Mouse (Mus musculus) ES-Bruce4 (cell line): ENCODE results near the gene Slc3a2. TPM values are rescaled to one million over a fixed set of nuclear protein-coding genes. Genes with fewer than 3 reads are reported as not detected.

ENCODE experiments used
- H3K27ac ChIP-seq: 2 replicates; pipeline ENCODE4 v1.5.1; 2012; ENCODE audit warnings: low read length, inconsistent platforms; ENCODE audit not compliant: insufficient read depth
- H3K27me3 ChIP-seq: 2 replicates; pipeline ENCODE4 v1.6.1; 2012; ENCODE audit warnings: mild to moderate bottlenecking, low read length, inconsistent platforms; ENCODE audit not compliant: control insufficient read depth, poor library complexity, insufficient read depth, severe bottlenecking
- H3K36me3 ChIP-seq: 2 replicates; pipeline ENCODE4 v1.6.1; 2012; ENCODE audit warnings: inconsistent platforms, mild to moderate bottlenecking, low read length, moderate library complexity; ENCODE audit not compliant: control insufficient read depth, poor library complexity, insufficient read depth, severe bottlenecking
- H3K4me1 ChIP-seq: one replicate; pipeline ENCODE4 v1.8.1; 2011; ENCODE audit warnings: low read length; ENCODE audit not compliant: control insufficient read depth, insufficient read depth
- H3K4me3 ChIP-seq: 2 replicates; pipeline ENCODE4 v1.5.1; 2011; ENCODE audit warnings: low read depth, mild to moderate bottlenecking, low read length
- H3K9ac ChIP-seq: 2 replicates; pipeline ENCODE4 v1.6.1; 2012; ENCODE audit warnings: low read depth, mild to moderate bottlenecking, inconsistent platforms; ENCODE audit not compliant: poor library complexity, severe bottlenecking
- H3K9me3 ChIP-seq: replicated peaks from 2 replicates; pipeline ENCODE4 v1.6.1; 2012; ENCODE audit warnings: mild to moderate bottlenecking, low read length, inconsistent platforms; ENCODE audit not compliant: control insufficient read depth, poor library complexity, insufficient read depth, severe bottlenecking
- CTCF ChIP-seq: IDR thresholded peaks from one replicate; pipeline ENCODE4 v1.8.1; 2011; ENCODE audit warnings: low read depth, low read length
- EP300 ChIP-seq: IDR thresholded peaks from 2 replicates; pipeline ENCODE4 v1.6.1; 2011; ENCODE audit warnings: low read depth, low read length; ENCODE audit not compliant: insufficient read depth
- POLR2A ChIP-seq: IDR thresholded peaks from one replicate; pipeline ENCODE4 v1.8.1; 2011; ENCODE audit warnings: low read length; ENCODE audit not compliant: insufficient read depth
- polyA plus RNA-seq: library from polyadenylated mRNA; stranded (reverse); fragments of >200 nt; gene quantifications from 2 replicates; pipeline ENCODE4 v1.2.4, GENCODE M21; 2011; ENCODE audit warnings: low read depth; ENCODE audit not compliant: missing spikeins, insufficient read depth, insufficient read length

The Slc3a2 gene
- polyA plus RNA-seq, 1 experiment, result 170 TPM

- no peak overlapping the region for H3K4me3 ChIP-seq
- no peak for TF ChIP-seq EP300
- TF ChIP-seq POLR2A, result no peak
- no peak for TF ChIP-seq CTCF
- H3K27ac ChIP-seq, result peak overlapping the region; percentile 90
- no peaks in the 10 kb centered on the region for H3K4me1 ChIP-seq
- no peaks in the 10 kb centered on the region for H3K27me3 ChIP-seq
- peaks cover 5% of the 10 kb centered on the region for H3K36me3 ChIP-seq
- H3K9me3 ChIP-seq, result no peaks in the 10 kb centered on the region
- no peak overlapping the region for H3K9ac ChIP-seq
Measured at GRCm38 (mm10) chr19:8716767-8717475, 6.2 kb downstream of the Slc3a2 start.

GRCm38 (mm10) chr19:8715868-8716766 is 7.1 kb downstream of the Slc3a2 start:
- H3K27ac ChIP-seq, result peak overlapping the region; percentile 92
- no peak overlapping the region for H3K9ac ChIP-seq
- H3K4me3 ChIP-seq, result peak overlapping the region; percentile 33
- no peaks in the 10 kb centered on the region for H3K4me1 ChIP-seq
- peaks cover 11% of the 10 kb centered on the region for H3K36me3 ChIP-seq
- TF ChIP-seq POLR2A (no peak), CTCF (no peak), EP300 (no peak)
- H3K27me3 ChIP-seq, result no peaks in the 10 kb centered on the region
- no peaks in the 10 kb centered on the region for H3K9me3 ChIP-seq

GRCm38 (mm10) chr19:8714653-8715481 is 8.3 kb downstream of the Slc3a2 start:
- no peaks in the 10 kb centered on the region for H3K4me1 ChIP-seq
- no peak overlapping the region for H3K4me3 ChIP-seq
- peaks cover 24% of the 10 kb centered on the region for H3K36me3 ChIP-seq
- no peaks in the 10 kb centered on the region for H3K9me3 ChIP-seq
- no peaks in the 10 kb centered on the region for H3K27me3 ChIP-seq
- H3K9ac ChIP-seq, result peak overlapping the region; percentile 33
- H3K27ac ChIP-seq, result peak overlapping the region; percentile 62
- TF ChIP-seq POLR2A (no peak), CTCF (no peak)

- Histone ChIP-seq H3K9me3 (no peaks in the 10 kb centered on the region), H3K27ac (peak overlapping the region; percentile 94), H3K4me1 (no peaks in the 10 kb centered on the region), H3K27me3 (no peaks in the 10 kb centered on the region), H3K36me3 (peaks cover 31% of the 10 kb centered on the region), H3K9ac (peak overlapping the region; percentile 81), H3K4me3 (peak overlapping the region; percentile 94)
- TF ChIP-seq EP300 (no peak), POLR2A (no peak), CTCF (no peak)
Measured at GRCm38 (mm10) chr19:8713997-8714652, 9.0 kb downstream of the Slc3a2 start.

GRCm38 (mm10) chr19:8713306-8713996 is 9.7 kb downstream of the Slc3a2 start:
- Histone ChIP-seq H3K36me3 (peaks cover 38% of the 10 kb centered on the region), H3K4me1 (no peaks in the 10 kb centered on the region), H3K4me3 (peak overlapping the region; percentile 94), H3K9ac (peak overlapping the region; percentile 81), H3K27me3 (no peaks in the 10 kb centered on the region), H3K27ac (peak overlapping the region; percentile 96), H3K9me3 (no peaks in the 10 kb centered on the region)
- TF ChIP-seq POLR2A (peak; percentile 93), CTCF (peak; percentile 65), EP300 (peak; percentile 63)
